Mouse (Mus musculus) forebrain, embryonic 16.5 days (tissue): ENCODE data around the gene Sec62. TPM values are rescaled to one million over a fixed set of nuclear protein-coding genes. Genes with fewer than 3 reads are reported as not detected.

Experiments used
- ATAC-seq: fragments of 200-750 bp; cut with Nextera tagmentation; 2 replicates; pipeline ENCODE4 v1.8.0; 2017; ENCODE audit warnings: mild to moderate bottlenecking, moderate library complexity
- H3K27ac ChIP-seq: fragments of 300-500 bp; sonication (generic); 2 replicates; pipeline ENCODE4 v1.5.1; 2014; ENCODE audit warnings: low read length, control low read depth
- H3K27me3 ChIP-seq: fragments of 300-500 bp; sonication (generic); replicated peaks from 2 replicates; pipeline ENCODE4 v1.6.1; 2014; ENCODE audit warnings: low read length; ENCODE audit not compliant: control insufficient read depth, insufficient read depth
- H3K36me3 ChIP-seq: fragments of 300-500 bp; sonication (generic); 2 replicates; pipeline ENCODE4 v1.6.1; 2014; ENCODE audit not compliant: control insufficient read depth, insufficient read depth
- H3K4me1 ChIP-seq: fragments of 300-500 bp; sonication (generic); replicated peaks from 2 replicates; pipeline ENCODE4 v1.6.1; 2014; ENCODE audit warnings: low read length; ENCODE audit not compliant: control insufficient read depth, insufficient read depth
- H3K4me2 ChIP-seq: fragments of 300-500 bp; sonication (generic); 2 replicates; pipeline ENCODE4 v1.6.1; 2014; ENCODE audit warnings: mild to moderate bottlenecking, low read length, control low read depth
- H3K4me3 ChIP-seq: fragments of 300-500 bp; sonication (generic); replicated peaks from 2 replicates; pipeline ENCODE4 v1.5.1; 2014; ENCODE audit warnings: mild to moderate bottlenecking, low read length, control low read depth
- H3K9ac ChIP-seq: fragments of 300-500 bp; sonication (generic); replicated peaks from 2 replicates; pipeline ENCODE4 v1.6.1; 2014; ENCODE audit warnings: low read depth, low read length, control low read depth
- H3K9me3 ChIP-seq: fragments of 300-500 bp; sonication (generic); 2 replicates; pipeline ENCODE4 v1.6.1; 2016; ENCODE audit warnings: low read length; ENCODE audit not compliant: control insufficient read depth
- WGBS: fragments of 180-500 bp; shearing (Covaris S2); extraction: QIAGEN DNeasy Blood & Tissue Kit; methylation state at CpG from one replicate; pipeline ENCODE4 v1.1.7; 2014; 5-methylcytosine and 5-hydroxymethylcytosine counted together
- polyA plus RNA-seq: library from polyadenylated mRNA; unstranded; fragments of >200 nt; fragmentation: Nextera tagmentation; extraction: Ambion mirVana; gene quantifications from 2 replicates; pipeline ENCODE4 v1.2.1, GENCODE M21; 2015

Gene Sec62
- polyA plus RNA-seq, 1 experiment from 2014 or later = 65.3 TPM

DNA sequence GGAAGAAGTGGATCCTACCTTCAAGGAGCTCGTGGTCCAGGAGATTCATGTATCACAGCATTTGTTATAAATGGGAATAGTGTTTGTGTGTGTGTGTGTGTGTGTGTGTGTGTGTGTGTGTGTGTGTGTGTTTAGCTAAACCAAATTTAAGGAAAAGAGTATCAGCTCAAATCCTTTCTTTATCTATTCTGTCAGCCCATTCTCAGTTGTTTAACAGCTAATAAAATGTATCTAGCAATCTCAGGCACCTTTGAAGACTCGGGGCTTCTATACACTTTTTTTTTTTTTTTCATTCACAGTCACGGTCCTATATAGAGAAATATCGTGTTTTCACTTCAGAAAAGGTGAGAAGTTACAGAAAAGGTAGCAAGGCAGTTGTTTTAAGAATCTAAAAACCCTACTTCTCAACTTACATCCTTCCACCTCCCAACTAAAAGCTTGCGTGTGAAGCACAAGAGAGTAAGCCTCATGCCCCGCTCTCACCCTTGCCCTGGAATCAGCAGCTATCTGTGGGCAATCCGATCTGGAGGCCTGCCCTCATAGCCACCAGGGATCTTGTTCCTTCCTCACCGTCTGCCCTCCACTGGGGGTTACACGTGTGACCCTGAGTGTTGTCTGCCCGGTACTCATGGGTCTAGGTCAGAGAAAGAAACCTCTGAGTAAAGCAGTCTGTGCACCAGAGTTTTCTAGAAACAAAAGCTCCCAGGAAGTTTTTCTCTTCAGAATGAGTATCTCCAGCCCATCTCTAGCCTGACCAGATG, 22.7 kb upstream of the Sec62 start:
- no peaks in the 10 kb centered on the region for H3K36me3 ChIP-seq
- no peak overlapping the region for H3K4me2 ChIP-seq
- no peak for ATAC-seq
- no peaks in the 10 kb centered on the region for H3K9me3 ChIP-seq
- 76% methylated on average over 10 of the region's 10 CpGs for WGBS
- H3K27me3 ChIP-seq = no peaks in the 10 kb centered on the region
- H3K27ac ChIP-seq = no peak overlapping the region
- no peak overlapping the region for H3K9ac ChIP-seq
- H3K4me1 ChIP-seq = no peaks in the 10 kb centered on the region
- no peak overlapping the region for H3K4me3 ChIP-seq

DNA sequence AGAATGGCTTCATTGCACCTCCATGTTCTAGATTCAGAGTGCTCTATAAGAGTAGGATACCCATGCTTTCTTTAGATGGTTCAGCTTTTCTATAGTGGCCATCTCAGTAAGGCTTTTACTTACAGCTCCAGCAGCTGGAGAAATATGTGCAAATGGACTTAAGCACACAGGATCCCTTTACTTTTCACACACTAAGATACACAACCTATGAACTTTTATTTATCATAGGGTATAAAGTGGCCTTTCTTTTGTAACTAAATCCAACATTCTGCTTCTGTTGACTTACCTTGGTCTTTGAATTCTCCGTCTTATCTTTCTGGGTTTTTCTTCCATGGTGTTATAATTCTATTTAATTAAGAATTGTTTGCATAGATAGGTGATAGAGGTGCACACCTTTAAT, 21.1 kb upstream of the Sec62 start:
- H3K4me3 ChIP-seq = no peak overlapping the region
- no peaks in the 10 kb centered on the region for H3K9me3 ChIP-seq
- no peak overlapping the region for H3K27ac ChIP-seq
- no peak for ATAC-seq
- H3K27me3 ChIP-seq = no peaks in the 10 kb centered on the region
- H3K9ac ChIP-seq = no peak overlapping the region
- WGBS = 98% methylated on average over 1 of the region's 1 CpGs
- no peaks in the 10 kb centered on the region for H3K4me1 ChIP-seq
- H3K4me2 ChIP-seq = no peak overlapping the region
- H3K36me3 ChIP-seq = no peaks in the 10 kb centered on the region

GRCm38 (mm10) chr3:30772631-30773030, 20.0 kb upstream of the Sec62 start:
- Histone ChIP-seq H3K36me3 (no peaks in the 10 kb centered on the region), H3K9me3 (no peaks in the 10 kb centered on the region), H3K9ac (no peak overlapping the region), H3K4me1 (no peaks in the 10 kb centered on the region), H3K4me3 (no peak overlapping the region), H3K4me2 (no peak overlapping the region), H3K27ac (no peak overlapping the region), H3K27me3 (no peaks in the 10 kb centered on the region)
- ATAC-seq = no peak
- WGBS = 81% methylated on average over 4 of the region's 4 CpGs

DNA sequence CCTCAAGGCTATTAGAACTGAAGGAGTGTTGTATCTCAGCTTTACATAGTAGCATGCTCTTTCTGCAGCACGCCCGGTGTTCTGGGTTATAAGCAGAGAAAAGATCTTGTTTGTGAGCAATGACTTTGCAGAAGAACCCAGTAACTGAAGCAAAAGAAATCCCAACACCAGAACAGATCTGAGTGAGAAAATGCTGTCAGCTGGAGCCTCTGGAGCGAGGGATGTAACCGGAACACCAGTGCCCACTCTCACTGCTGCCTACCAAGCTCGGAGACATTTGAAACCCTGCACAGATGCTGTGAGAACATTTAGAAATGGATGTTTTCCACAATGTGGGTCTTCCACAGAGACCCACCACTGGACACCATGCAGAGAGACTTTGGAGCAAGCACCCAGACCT, 18.0 kb upstream of the Sec62 start:
- no peaks in the 10 kb centered on the region for H3K27me3 ChIP-seq
- no peak overlapping the region for H3K4me2 ChIP-seq
- WGBS = 96% methylated on average over 5 of the region's 5 CpGs
- no peaks in the 10 kb centered on the region for H3K9me3 ChIP-seq
- no peak overlapping the region for H3K27ac ChIP-seq
- no peak overlapping the region for H3K9ac ChIP-seq
- ATAC-seq = no peak
- H3K36me3 ChIP-seq = no peaks in the 10 kb centered on the region
- H3K4me1 ChIP-seq = no peaks in the 10 kb centered on the region
- H3K4me3 ChIP-seq = no peak overlapping the region

GRCm38 (mm10) chr3:30777984-30778383, 14.7 kb upstream of the Sec62 start:
- Histone ChIP-seq H3K9me3 (no peaks in the 10 kb centered on the region), H3K4me3 (no peak overlapping the region), H3K27ac (no peak overlapping the region), H3K9ac (no peak overlapping the region), H3K4me2 (no peak overlapping the region), H3K4me1 (no peaks in the 10 kb centered on the region), H3K27me3 (no peaks in the 10 kb centered on the region), H3K36me3 (no peaks in the 10 kb centered on the region)
- WGBS = 80% methylated on average over 5 of the region's 5 CpGs
- no peak for ATAC-seq

DNA sequence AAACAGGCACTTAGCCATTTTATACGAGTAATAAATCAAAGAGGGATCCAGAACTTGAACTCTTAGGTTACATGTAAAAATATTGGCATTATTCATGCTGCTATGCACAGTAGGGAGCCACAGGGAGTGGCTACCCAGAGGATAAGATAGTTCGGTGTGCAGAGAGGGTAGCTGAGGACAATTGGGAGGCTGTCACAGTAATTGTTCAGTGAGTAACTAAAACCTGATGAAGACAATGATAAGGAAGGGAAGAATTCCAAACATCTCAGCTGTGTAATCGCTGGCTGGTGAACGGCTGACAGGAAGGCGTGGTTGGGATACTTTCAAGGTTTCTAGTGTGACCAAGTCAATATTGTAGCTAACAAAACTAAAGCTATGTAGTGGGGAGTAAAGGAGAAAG, 4.1 kb upstream of the Sec62 start:
- H3K4me2 ChIP-seq = no peak overlapping the region
- no peaks in the 10 kb centered on the region for H3K36me3 ChIP-seq
- H3K27me3 ChIP-seq = no peaks in the 10 kb centered on the region
- H3K9ac ChIP-seq = no peak overlapping the region
- H3K4me1 ChIP-seq = no peaks in the 10 kb centered on the region
- H3K4me3 ChIP-seq = no peak overlapping the region
- H3K27ac ChIP-seq = no peak overlapping the region
- WGBS = 30% methylated on average over 5 of the region's 5 CpGs
- H3K9me3 ChIP-seq = no peaks in the 10 kb centered on the region
- no peak for ATAC-seq

DNA sequence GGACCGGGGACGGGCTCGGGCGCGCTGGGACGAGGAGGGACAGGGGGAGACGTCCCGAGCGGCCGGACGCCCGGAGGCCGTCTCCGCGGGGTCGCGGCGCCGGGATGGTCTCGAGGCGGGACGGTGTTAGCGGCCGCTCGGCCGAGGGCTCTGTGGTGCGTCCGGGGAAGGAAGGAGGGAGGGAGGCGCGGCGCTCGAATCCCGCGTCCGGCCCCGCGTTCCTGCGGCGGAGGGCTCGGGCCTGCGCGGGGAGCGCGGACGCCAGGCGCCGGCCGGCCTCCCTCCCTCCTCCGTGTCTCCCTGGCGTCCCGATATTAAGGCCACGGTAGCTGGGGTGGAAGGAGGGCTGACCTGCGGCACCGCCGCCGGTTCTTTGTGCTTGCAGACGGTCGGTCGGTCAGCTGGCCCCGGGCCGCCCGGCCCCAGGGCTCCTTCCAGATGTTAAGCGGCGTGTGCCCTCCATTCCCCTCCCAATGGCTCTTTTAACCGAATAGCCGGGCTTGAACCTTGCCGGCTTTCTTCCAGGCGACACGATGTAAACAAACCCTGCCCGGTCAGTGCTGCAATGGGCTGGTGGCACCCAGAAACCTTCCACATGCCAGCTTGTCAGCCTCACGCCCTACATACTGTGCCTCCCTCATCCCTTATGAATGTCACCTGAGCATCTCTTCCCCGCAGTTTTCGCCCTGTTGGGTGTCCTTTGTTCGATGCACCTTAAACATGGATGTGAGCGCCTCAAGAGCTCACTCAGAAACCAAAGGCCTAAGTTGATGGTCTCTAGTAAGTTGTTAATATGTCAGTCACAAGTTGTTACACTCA, 937 bp downstream of the Sec62 start:
- peak overlapping the region; percentile 91 for H3K4me2 ChIP-seq
- no peaks in the 10 kb centered on the region for H3K27me3 ChIP-seq
- H3K9ac ChIP-seq = peak overlapping the region; percentile 99
- H3K4me3 ChIP-seq = peak overlapping the region; percentile 95
- H3K4me1 ChIP-seq = peaks cover 6% of the 10 kb centered on the region
- ATAC-seq = peak; percentile 82
- H3K27ac ChIP-seq = peak overlapping the region; percentile 88
- H3K9me3 ChIP-seq = no peaks in the 10 kb centered on the region
- under 1% methylated on average over 55 of the region's 75 CpGs for whole genome bisulfite sequencing
- no peaks in the 10 kb centered on the region for H3K36me3 ChIP-seq

GRCm38 (mm10) chr3:30802171-30802570, 9.5 kb downstream of the Sec62 start:
- 95% methylated on average over 3 of the region's 3 CpGs for WGBS
- Histone ChIP-seq H3K4me3 (no peak overlapping the region), H3K27me3 (no peaks in the 10 kb centered on the region), H3K27ac (no peak overlapping the region), H3K4me2 (no peak overlapping the region), H3K9me3 (no peaks in the 10 kb centered on the region), H3K4me1 (no peaks in the 10 kb centered on the region), H3K9ac (no peak overlapping the region), H3K36me3 (peaks cover 9% of the 10 kb centered on the region)
- no peak for ATAC-seq

GRCm38 (mm10) chr3:30812881-30813280, 20.2 kb downstream of the Sec62 start:
- H3K4me2 ChIP-seq = no peak overlapping the region
- no peak overlapping the region for H3K27ac ChIP-seq
- H3K27me3 ChIP-seq = no peaks in the 10 kb centered on the region
- H3K9me3 ChIP-seq = no peaks in the 10 kb centered on the region
- 70% methylated on average over 3 of the region's 3 CpGs for WGBS
- H3K4me1 ChIP-seq = no peaks in the 10 kb centered on the region
- no peak for ATAC-seq
- H3K4me3 ChIP-seq = no peak overlapping the region
- H3K9ac ChIP-seq = no peak overlapping the region
- peaks cover 34% of the 10 kb centered on the region for H3K36me3 ChIP-seq
